Comparison of ENCODE assay signal across 9 mouse cellular contexts in genomic region chr4:137448197-137448596, GRCm38 (mm10). TPM values are rescaled to one million over a fixed set of nuclear protein-coding genes. Genes with fewer than 3 reads are reported as not detected.
DNase-seq lines count a peak whose midpoint lies in the region; ATAC-seq lines count a peak whose summit lies in the region.
"Had no signal": no experiment of that assay in that cellular context is flagged by ENCODE, and none has a peak within 500 bp of the region (broad histone marks: within the 10 kb centered on the region; RNA-seq: fewer than 3 reads in every experiment).

No protein-coding gene starts in this region.

- ATAC-seq in heart, embryonic 11.5 days (replicated peaks; ENCODE audit: insufficient number of reproducible peaks, low FRiP score, low TSS enrichment) = no peak; the same call in 1 of the 2 replicates
- ATAC-seq in midbrain, embryonic 15.5 days (replicated peaks) = no peak
- ATAC-seq in monocyte, adult 5-6 weeks (replicated peaks; ENCODE audit: insufficient number of reproducible peaks, low FRiP score, low TSS enrichment, poor library complexity, severe bottlenecking) = no peak

- H3K27ac ChIP-seq in heart, embryonic 11.5 days (ENCODE audit: low read depth, low read length) = no peak overlapping the region
- H3K27ac ChIP-seq in midbrain, embryonic 15.5 days = no peak overlapping the region
- H3K27ac ChIP-seq: midbrain, embryonic 12.5 days had no signal

- WGBS in heart, embryonic 11.5 days (ENCODE audit: insufficient replicate concordance) = 52% methylated on average over 6 of the region's 6 CpGs
- 38% methylated on average over 6 of the region's 6 CpGs for WGBS in midbrain, embryonic 15.5 days

- no peaks in the 10 kb centered on the region for H3K27me3 ChIP-seq in heart, embryonic 11.5 days (ENCODE audit: control insufficient read depth, insufficient read depth, low read length)
- H3K27me3 ChIP-seq in midbrain, embryonic 15.5 days (replicated peaks) = no peaks in the 10 kb centered on the region
- H3K27me3 ChIP-seq: midbrain, embryonic 12.5 days had no signal

- peak; percentile 96 for DNase-seq in heart, adult 11 months
- DNase-seq in ovary, adult 18-20 months (ENCODE audit: low spot score) = peak; percentile 52
- no peak for DNase-seq in ovary, postnatal 10 days (ENCODE audit: low spot score)
- DNase-seq in cerebellum, postnatal 36 days = peak; percentile 43 to 46
- no peak for DNase-seq in embryo, embryonic 10.5 days (ENCODE audit: low spot score)

- no peaks in the 10 kb centered on the region for H3K36me3 ChIP-seq in heart, embryonic 11.5 days (ENCODE audit: control insufficient read depth, insufficient read depth, low read length)
- no peaks in the 10 kb centered on the region for H3K36me3 ChIP-seq in midbrain, embryonic 15.5 days (replicated peaks)
- H3K36me3 ChIP-seq: midbrain, embryonic 12.5 days had no signal

- H3K4me2 ChIP-seq in heart, embryonic 11.5 days = no peak overlapping the region
- no peak overlapping the region for H3K4me2 ChIP-seq in midbrain, embryonic 15.5 days
- H3K4me2 ChIP-seq: midbrain, embryonic 12.5 days had no signal

- no peak overlapping the region for H3K4me3 ChIP-seq in heart, embryonic 11.5 days (ENCODE audit: low read depth, low read length)
- H3K4me3 ChIP-seq in midbrain, embryonic 15.5 days = no peak overlapping the region
- H3K4me3 ChIP-seq: midbrain, embryonic 12.5 days had no signal

- no peaks in the 10 kb centered on the region for H3K9me3 ChIP-seq in heart, embryonic 11.5 days (replicated peaks; ENCODE audit: control insufficient read depth, low read length)
- no peaks in the 10 kb centered on the region for H3K9me3 ChIP-seq in midbrain, embryonic 15.5 days
- H3K9me3 ChIP-seq: midbrain, embryonic 12.5 days had no signal

- H3K4me1 ChIP-seq in heart, embryonic 11.5 days (ENCODE audit: control insufficient read depth, insufficient read depth, low read length) = peaks cover 14% of the 10 kb centered on the region
- H3K4me1 ChIP-seq in midbrain, embryonic 15.5 days = peaks cover 10% of the 10 kb centered on the region

- H3K9ac ChIP-seq in heart, embryonic 11.5 days (ENCODE audit: low read depth, low read length) = no peak overlapping the region
- 0 out of 2 replicates have a peak overlapping the region, but pooled peaks have one; percentile 6 for H3K9ac ChIP-seq in midbrain, embryonic 15.5 days
- H3K9ac ChIP-seq: midbrain, embryonic 12.5 days had no signal

RNA-seq across cellular contexts. Expression of gene 1700013G24Rik, which starts 4.9 kb away (rescaled TPM):
- polyA plus RNA-seq in heart, embryonic 11.5 days (2014; fragmentation: Nextera tagmentation; extraction: Ambion mirVana) = not detected in 2 replicates
- polyA plus RNA-seq in midbrain, embryonic 15.5 days (2015; fragmentation: Nextera tagmentation; extraction: Ambion mirVana) = not detected in 2 replicates
- not detected in 3 replicates for total RNA-seq in monocyte, adult 5-6 weeks (2017)
- polyA plus RNA-seq: midbrain, embryonic 12.5 days had no signal

RNA-seq across cellular contexts. Expression of gene Cela3b, which starts 17.9 kb away (rescaled TPM):
- not detected in 2 replicates for polyA plus RNA-seq in heart, embryonic 11.5 days (2014; fragmentation: Nextera tagmentation; extraction: Ambion mirVana)
- not detected in 2 replicates for polyA plus RNA-seq in midbrain, embryonic 15.5 days (2015; fragmentation: Nextera tagmentation; extraction: Ambion mirVana)
- total RNA-seq in monocyte, adult 5-6 weeks (2017) = not detected in 3 replicates
- polyA plus RNA-seq: midbrain, embryonic 12.5 days had no signal

RNA-seq across cellular contexts. Expression of gene Hspg2, which starts 20.4 kb away (rescaled TPM):
- 55.5 and 56.4 TPM in 2 replicates for polyA plus RNA-seq in heart, embryonic 11.5 days (2014; fragmentation: Nextera tagmentation; extraction: Ambion mirVana)
- polyA plus RNA-seq in midbrain, embryonic 15.5 days (2015; fragmentation: Nextera tagmentation; extraction: Ambion mirVana) = 4.0 and 4.1 TPM in 2 replicates
- under 0.01 TPM in 1 of 3 replicates, not detected in the others for total RNA-seq in monocyte, adult 5-6 weeks (2017)

RNA-seq across cellular contexts. Expression of gene Cela3a, which starts 38.6 kb away (rescaled TPM):
- not detected in 2 replicates for polyA plus RNA-seq in heart, embryonic 11.5 days (2014; fragmentation: Nextera tagmentation; extraction: Ambion mirVana)
- polyA plus RNA-seq in midbrain, embryonic 15.5 days (2015; fragmentation: Nextera tagmentation; extraction: Ambion mirVana) = not detected in 2 replicates
- total RNA-seq in monocyte, adult 5-6 weeks (2017) = not detected in 3 replicates
- polyA plus RNA-seq: midbrain, embryonic 12.5 days had no signal

Comparison
In these comparisons a context has a peak if more than half of its experiments do, and no peak if none do; other contexts are left out.
1. DNase-seq: peak in heart, adult 11 months (single experiment), ovary, adult 18-20 months (single experiment) and cerebellum, postnatal 36 days (2 of 2); none in ovary, postnatal 10 days (single experiment) and embryo, embryonic 10.5 days (single experiment).
2. RNA of gene Hspg2, which starts 20.4 kb away (polyA plus RNA-seq): 55.5 to 56.4 TPM in heart, embryonic 11.5 days; 4.0 to 4.1 TPM in midbrain, embryonic 15.5 days; every median in the first group is over 10 times any median in the second.